Comparison of ENCODE assay signal across 10 mouse cellular contexts in the genomic region with DNA sequence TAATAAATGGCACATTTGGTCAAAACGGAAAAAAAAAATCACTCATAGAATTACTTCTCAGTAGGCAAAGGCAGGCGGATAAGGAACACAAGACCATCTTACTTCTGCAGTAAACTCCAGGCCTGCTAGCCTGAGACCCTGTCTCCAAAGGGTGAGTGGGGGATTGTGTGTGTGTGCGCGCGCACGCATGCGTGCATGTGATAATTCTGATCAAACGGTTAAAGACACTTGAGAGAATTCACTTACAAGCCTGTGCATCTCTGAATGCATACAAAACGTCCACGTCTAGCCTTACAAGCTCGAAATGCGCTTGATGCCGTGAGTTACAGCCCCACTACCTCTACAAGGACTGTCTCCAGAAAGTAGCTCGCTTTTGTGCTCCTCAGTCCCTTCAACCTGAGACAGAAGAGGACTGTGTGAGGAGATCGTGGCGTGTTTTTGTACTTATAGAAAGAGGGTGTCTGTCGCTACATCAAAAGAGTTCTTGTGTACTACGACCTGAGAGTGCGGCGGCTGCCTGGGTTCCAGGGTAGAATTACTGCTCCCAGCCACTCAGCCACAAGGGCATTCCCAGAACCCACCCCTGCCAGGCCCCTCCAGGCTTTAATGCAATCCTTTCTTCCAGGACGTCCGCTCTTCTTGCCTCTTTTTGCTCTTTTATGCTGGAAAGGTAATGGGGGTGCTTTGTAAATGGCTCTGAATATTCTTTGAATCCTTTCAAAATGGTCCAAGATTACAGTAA. TPM values are rescaled to one million over a fixed set of nuclear protein-coding genes. Genes with fewer than 3 reads are reported as not detected.
DNase-seq lines count a peak whose midpoint lies in the region; ATAC-seq lines count a peak whose summit lies in the region.
"Had no signal": no experiment of that assay in that cellular context is flagged by ENCODE, and none has a peak within 500 bp of the region (broad histone marks: within the 10 kb centered on the region; RNA-seq: fewer than 3 reads in every experiment).

No protein-coding gene starts in this region.

- no peaks in the 10 kb centered on the region for H3K27me3 ChIP-seq in heart, embryonic 10.5 days (ENCODE audit: insufficient read depth, poor library complexity, severe bottlenecking)
- no peaks in the 10 kb centered on the region for H3K27me3 ChIP-seq in hindbrain, embryonic 11.5 days (ENCODE audit: control insufficient read depth, insufficient read depth, low read length)
- H3K27me3 ChIP-seq in midbrain, embryonic 15.5 days (replicated peaks), result no peaks in the 10 kb centered on the region
- H3K27me3 ChIP-seq: liver, embryonic 13.5 days had no signal

- DNase-seq in heart, embryonic 10.5 days (ENCODE audit: low spot score), result peak; percentile 73
- no peak for DNase-seq in heart, postnatal 14 days
- DNase-seq in brain, embryonic 18.5 days (ENCODE audit: low read depth, low spot score), result peak; percentile 26
- peak; percentile 12 for DNase-seq in hindbrain, embryonic 11.5 days (ENCODE audit: low spot score)
- no peak for DNase-seq in MN1 (ENCODE audit: low spot score)
- DNase-seq in thymus, postnatal 4 days, result no peak
- no peak for DNase-seq in layer of hippocampus, adult 9-10 months (ENCODE audit: low spot score)
- DNase-seq: liver, embryonic 13.5 days had no signal

- H3K27ac ChIP-seq in heart, embryonic 10.5 days, result no peak overlapping the region
- peak overlapping the region; percentile 36; the same call in 1 of the 2 replicates for H3K27ac ChIP-seq in hindbrain, embryonic 11.5 days (ENCODE audit: low read depth, low read length)
- peak overlapping the region; percentile 21; the same call in 1 of the 2 replicates for H3K27ac ChIP-seq in midbrain, embryonic 15.5 days
- H3K27ac ChIP-seq: liver, embryonic 13.5 days had no signal

- H3K9me3 ChIP-seq in heart, embryonic 10.5 days, result no peaks in the 10 kb centered on the region
- H3K9me3 ChIP-seq in hindbrain, embryonic 11.5 days (ENCODE audit: control insufficient read depth, low read length), result no peaks in the 10 kb centered on the region
- H3K9me3 ChIP-seq in midbrain, embryonic 15.5 days, result no peaks in the 10 kb centered on the region
- H3K9me3 ChIP-seq: liver, embryonic 13.5 days had no signal

- H3K4me3 ChIP-seq in heart, embryonic 10.5 days, result no peak overlapping the region
- H3K4me3 ChIP-seq in hindbrain, embryonic 11.5 days (ENCODE audit: low read depth, low read length), result no peak overlapping the region
- H3K4me3 ChIP-seq in midbrain, embryonic 15.5 days, result peak overlapping the region; percentile 15
- H3K4me3 ChIP-seq: liver, embryonic 13.5 days had no signal

- WGBS in heart, embryonic 10.5 days, result 82% methylated on average over 22 of the region's 22 CpGs
- WGBS in hindbrain, embryonic 11.5 days, result 76% methylated on average over 22 of the region's 22 CpGs
- 54% methylated on average over 22 of the region's 22 CpGs for WGBS in midbrain, embryonic 15.5 days

- peaks cover 3% of the 10 kb centered on the region; the same call in 1 of the 2 replicates for H3K36me3 ChIP-seq in heart, embryonic 10.5 days
- no peaks in the 10 kb centered on the region for H3K36me3 ChIP-seq in hindbrain, embryonic 11.5 days (ENCODE audit: control insufficient read depth, insufficient read depth, low read length)
- H3K36me3 ChIP-seq in midbrain, embryonic 15.5 days (replicated peaks), result no peaks in the 10 kb centered on the region
- H3K36me3 ChIP-seq: liver, embryonic 13.5 days had no signal

- 0 out of 2 replicates have a peak, but pooled peaks cover 9% of the 10 kb centered on the region for H3K4me1 ChIP-seq in heart, embryonic 10.5 days
- no peaks in the 10 kb centered on the region for H3K4me1 ChIP-seq in hindbrain, embryonic 11.5 days (replicated peaks; ENCODE audit: control insufficient read depth, insufficient read depth, low read length)
- H3K4me1 ChIP-seq in midbrain, embryonic 15.5 days, result peaks cover 18% of the 10 kb centered on the region

- no peak for ATAC-seq in hindbrain, embryonic 11.5 days (ENCODE audit: low FRiP score)
- ATAC-seq in midbrain, embryonic 15.5 days (replicated peaks), result peak; percentile 66
- ATAC-seq: inflammation-experienced regulatory T-cells, adult 6 months had no signal

- no peak overlapping the region for H3K4me2 ChIP-seq in hindbrain, embryonic 11.5 days (replicated peaks; ENCODE audit: low read depth, low read length)
- peak overlapping the region; percentile 32 for H3K4me2 ChIP-seq in midbrain, embryonic 15.5 days

- no peak overlapping the region for H3K9ac ChIP-seq in hindbrain, embryonic 11.5 days (ENCODE audit: low read depth, low read length)
- H3K9ac ChIP-seq in midbrain, embryonic 15.5 days, result no peak overlapping the region
- H3K9ac ChIP-seq: liver, embryonic 13.5 days had no signal

- intact Hi-C loops in heart, postnatal 14 days (cut with DNase I), result no loop called here

RNA-seq across cellular contexts. Expression of gene Cdc14a, which starts 24.3 kb away (rescaled TPM):
- polyA plus RNA-seq in heart, embryonic 10.5 days (2016; fragmentation: Nextera tagmentation; extraction: Ambion mirVana), result 7.4 and 8.6 TPM in 2 replicates
- total RNA-seq in heart, postnatal 14 days (2021), result 1 to 10 TPM; 3.8 to 4.7 TPM
- 14.1 and 17.2 TPM in 2 replicates for polyA plus RNA-seq in hindbrain, embryonic 11.5 days (2014; fragmentation: Nextera tagmentation; extraction: Ambion mirVana)
- polyA plus RNA-seq in midbrain, embryonic 15.5 days (2015; fragmentation: Nextera tagmentation; extraction: Ambion mirVana), result 3.3 and 4.4 TPM in 2 replicates

Comparison
In these comparisons a context has a peak if more than half of its experiments do, and no peak if none do; other contexts are left out.
1. DNase-seq: peak in heart, embryonic 10.5 days (single experiment), brain, embryonic 18.5 days (single experiment) and hindbrain, embryonic 11.5 days (single experiment); none in heart, postnatal 14 days (0 of 2), MN1 (single experiment), thymus, postnatal 4 days (single experiment) and layer of hippocampus, adult 9-10 months (single experiment).